Mouse (Mus musculus) E14TG2a.4 (cell line): ENCODE measurements around the gene Shisal1.

Source experiments
- H3K27me3 ChIP-seq: 2 replicates; pipeline ENCODE4 v1.6.1; 2014; ENCODE audit warnings: low read length, control low read depth; ENCODE audit not compliant: insufficient read depth
- H3K36me3 ChIP-seq: 2 replicates; pipeline ENCODE4 v1.6.1; 2014; ENCODE audit warnings: low read length, control low read depth; ENCODE audit not compliant: insufficient read depth
- H3K4me1 ChIP-seq: replicated peaks from 2 replicates; pipeline ENCODE4 v1.6.1; 2014; ENCODE audit warnings: low read depth, low read length, control low read depth
- H3K4me3 ChIP-seq: replicated peaks from 2 replicates; pipeline ENCODE4 v1.5.1; 2014; ENCODE audit warnings: mild to moderate bottlenecking, low read length
- H3K9me3 ChIP-seq: 2 replicates; pipeline ENCODE4 v1.6.1; 2014; ENCODE audit warnings: low read length, control low read depth
- CTCF ChIP-seq: conservative IDR thresholded peaks from 2 replicates; pipeline ENCODE4 v1.5.1; 2014; ENCODE audit warnings: low read length
- NANOG ChIP-seq: IDR thresholded peaks from 2 replicates; pipeline ENCODE4 v1.6.1; 2014; ENCODE audit warnings: borderline replicate concordance, low read length, mixed read lengths
- POU5F1 ChIP-seq: IDR thresholded peaks from 2 replicates; pipeline ENCODE4 v1.6.1; 2014; ENCODE audit warnings: low read length, borderline replicate concordance

The Shisal1 gene

GRCm38 (mm10) chr15:84441682-84442315 lies 5.1 kb downstream of the Shisal1 start:
- H3K4me3 ChIP-seq = no peak overlapping the region
- H3K36me3 ChIP-seq = no peaks in the 10 kb centered on the region
- TF ChIP-seq CTCF = no peak
- no peak for TF ChIP-seq NANOG
- no peak for TF ChIP-seq POU5F1

GRCm38 (mm10) chr15:84440820-84441219 lies 6.1 kb downstream of the Shisal1 start:
- H3K36me3 ChIP-seq = no peaks in the 10 kb centered on the region

More at GRCm38 (mm10) chr15:84441682-84442315, 5.1 kb downstream of the Shisal1 start:
- peaks cover 31% of the 10 kb centered on the region for H3K4me1 ChIP-seq
- H3K9me3 ChIP-seq = no peaks in the 10 kb centered on the region
- H3K27me3 ChIP-seq = peaks cover 88% of the 10 kb centered on the region

GRCm38 (mm10) chr15:84433586-84434185 lies 13.2 kb downstream of the Shisal1 start:
- Histone ChIP-seq H3K27me3 (peaks cover 28% of the 10 kb centered on the region), H3K9me3 (no peaks in the 10 kb centered on the region), H3K4me1 (no peaks in the 10 kb centered on the region), H3K36me3 (no peaks in the 10 kb centered on the region), H3K4me3 (no peak overlapping the region)
- no peak for TF ChIP-seq NANOG

More at GRCm38 (mm10) chr15:84440820-84441219, 6.1 kb downstream of the Shisal1 start:
- Histone ChIP-seq H3K4me1 (peaks cover 30% of the 10 kb centered on the region), H3K27me3 (peaks cover 83% of the 10 kb centered on the region), H3K9me3 (no peaks in the 10 kb centered on the region), H3K4me3 (no peak overlapping the region)
- TF ChIP-seq NANOG (no peak), CTCF (no peak), POU5F1 (no peak)

GRCm38 (mm10) chr15:84430482-84430881 lies 16.4 kb downstream of the Shisal1 start:
- Histone ChIP-seq H3K9me3 (no peaks in the 10 kb centered on the region), H3K36me3 (no peaks in the 10 kb centered on the region), H3K4me3 (no peak overlapping the region), H3K27me3 (peaks cover 36% of the 10 kb centered on the region), H3K4me1 (no peaks in the 10 kb centered on the region)
- no peak for TF ChIP-seq NANOG
- no peak for TF ChIP-seq CTCF
- TF ChIP-seq POU5F1 = no peak

- H3K4me1 ChIP-seq = no peaks in the 10 kb centered on the region
- TF ChIP-seq POU5F1 (no peak), CTCF (no peak), NANOG (no peak)
- H3K9me3 ChIP-seq = no peaks in the 10 kb centered on the region
- H3K4me3 ChIP-seq = no peak overlapping the region
- H3K27me3 ChIP-seq = peaks cover 38% of the 10 kb centered on the region
- no peaks in the 10 kb centered on the region for H3K36me3 ChIP-seq
Observed at GRCm38 (mm10) chr15:84427624-84428023, 19.3 kb downstream of the Shisal1 start.

GRCm38 (mm10) chr15:84425733-84426132 lies 21.2 kb downstream of the Shisal1 start:
- no peaks in the 10 kb centered on the region for H3K9me3 ChIP-seq
- peaks cover 42% of the 10 kb centered on the region for H3K27me3 ChIP-seq
- TF ChIP-seq CTCF (no peak), NANOG (no peak), POU5F1 (no peak)
- H3K36me3 ChIP-seq = no peaks in the 10 kb centered on the region
- H3K4me1 ChIP-seq = no peaks in the 10 kb centered on the region
- no peak overlapping the region for H3K4me3 ChIP-seq

GRCm38 (mm10) chr15:84423781-84424180 lies 23.1 kb downstream of the Shisal1 start:
- TF ChIP-seq CTCF (no peak), NANOG (no peak), POU5F1 (no peak)
- H3K4me1 ChIP-seq = no peaks in the 10 kb centered on the region
- H3K4me3 ChIP-seq = no peak overlapping the region
- peaks cover 42% of the 10 kb centered on the region for H3K27me3 ChIP-seq
- H3K9me3 ChIP-seq = no peaks in the 10 kb centered on the region
- H3K36me3 ChIP-seq = no peaks in the 10 kb centered on the region

GRCm38 (mm10) chr15:84418266-84418610 lies 28.7 kb downstream of the Shisal1 start:
- peaks cover 29% of the 10 kb centered on the region for H3K27me3 ChIP-seq
- TF ChIP-seq CTCF (no peak), POU5F1 (no peak), NANOG (no peak)
- peaks cover 9% of the 10 kb centered on the region for H3K4me1 ChIP-seq
- H3K9me3 ChIP-seq = no peaks in the 10 kb centered on the region
- H3K36me3 ChIP-seq = no peaks in the 10 kb centered on the region
- H3K4me3 ChIP-seq = no peak overlapping the region

GRCm38 (mm10) chr15:84417592-84418265 lies 29.2 kb downstream of the Shisal1 start:
- TF ChIP-seq CTCF = no peak
- no peak for TF ChIP-seq POU5F1
- TF ChIP-seq NANOG = no peak
- H3K4me1 ChIP-seq = peaks cover 14% of the 10 kb centered on the region
- H3K27me3 ChIP-seq = peaks cover 29% of the 10 kb centered on the region
- no peak overlapping the region for H3K4me3 ChIP-seq
- no peaks in the 10 kb centered on the region for H3K9me3 ChIP-seq
- no peaks in the 10 kb centered on the region for H3K36me3 ChIP-seq
